Comparison of ENCODE assay signal across 30 mouse cellular contexts in genomic region chr1:175883398-175883797, GRCm38 (mm10). TPM values are rescaled to one million over a fixed set of nuclear protein-coding genes. Genes with fewer than 3 reads are reported as not detected.
DNase-seq lines count a peak whose midpoint lies in the region; ATAC-seq and TF ChIP-seq lines count a peak whose summit lies in the region.
"Had no signal": no experiment of that assay in that cellular context is flagged by ENCODE, and none has a peak within 500 bp of the region (broad histone marks: within the 10 kb centered on the region; RNA-seq: fewer than 3 reads in every experiment).

No protein-coding gene starts in this region.

- H3K4me2 ChIP-seq in hindbrain, postnatal 0 days (ENCODE audit: low read depth, low read length): no peak overlapping the region
- H3K4me2 ChIP-seq in hindbrain, embryonic 16.5 days (ENCODE audit: low read length): no peak overlapping the region
- H3K4me2 ChIP-seq in liver, embryonic 14.5 days (ENCODE audit: low read depth): peak overlapping the region; percentile 18; the same call in 1 of the 2 replicates
- H3K4me2 ChIP-seq: embryonic facial prominence, embryonic 15.5 days; hindbrain, embryonic 15.5 days; midbrain, embryonic 15.5 days had no signal

- no peaks in the 10 kb centered on the region for H3K4me1 ChIP-seq in hindbrain, postnatal 0 days (ENCODE audit: insufficient read depth, low read length)
- H3K4me1 ChIP-seq in hindbrain, embryonic 16.5 days (ENCODE audit: control insufficient read depth, insufficient read depth, low read depth, low read length): no peaks in the 10 kb centered on the region; the same call in none of the 2 replicates
- H3K4me1 ChIP-seq in liver, embryonic 14.5 days (replicated peaks; ENCODE audit: control insufficient read depth in 2 of 2, insufficient read depth in 2 of 2, low read length in 1 of 2): peaks cover 8 to 13% of the 10 kb centered on the region in 2 experiments

- no peaks in the 10 kb centered on the region for H3K9me3 ChIP-seq in hindbrain, postnatal 0 days (ENCODE audit: low read length)
- H3K9me3 ChIP-seq in hindbrain, embryonic 16.5 days (ENCODE audit: control insufficient read depth, low read length): no peaks in the 10 kb centered on the region
- no peaks in the 10 kb centered on the region for H3K9me3 ChIP-seq in liver, embryonic 14.5 days (ENCODE audit: control insufficient read depth, low read length)
- H3K9me3 ChIP-seq: embryonic facial prominence, embryonic 15.5 days; G1E; hindbrain, embryonic 15.5 days; midbrain, embryonic 15.5 days had no signal

- TF ChIP-seq CTCF in hindbrain, postnatal 0 days (IDR thresholded peaks at IDR 0.05; ENCODE audit: low read depth): no peak
- no peak for TF ChIP-seq CTCF in liver, embryonic 14.5 days (IDR thresholded peaks at IDR 0.05; ENCODE audit: low read depth)

- no peak for ATAC-seq in hindbrain, postnatal 0 days
- ATAC-seq in hindbrain, embryonic 16.5 days: no peak
- no peak for ATAC-seq in liver, embryonic 14.5 days (ENCODE audit: insufficient read depth)
- ATAC-seq: intestine, postnatal 0 days; midbrain, embryonic 15.5 days had no signal

- WGBS in hindbrain, postnatal 0 days: 59% methylated on average over 3 of the region's 3 CpGs
- 70% methylated on average over 3 of the region's 3 CpGs for whole genome bisulfite sequencing in hindbrain, embryonic 16.5 days
- WGBS in liver, embryonic 14.5 days (ENCODE audit: insufficient replicate concordance): 82% methylated on average over 3 of the region's 3 CpGs

- H3K4me3 ChIP-seq in hindbrain, postnatal 0 days (ENCODE audit: low read length): no peak overlapping the region
- H3K4me3 ChIP-seq in hindbrain, embryonic 16.5 days (ENCODE audit: low read length): no peak overlapping the region
- H3K4me3 ChIP-seq in liver, embryonic 14.5 days (ENCODE audit: insufficient read depth in 1 of 2, low read depth in 2 of 2, low read length in 2 of 2): no peak overlapping the region
- H3K4me3 ChIP-seq: embryonic facial prominence, embryonic 15.5 days; hindbrain, embryonic 15.5 days; midbrain, embryonic 15.5 days; myocyte had no signal

- H3K9ac ChIP-seq in hindbrain, postnatal 0 days (replicated peaks; ENCODE audit: low read length): no peak overlapping the region
- no peak overlapping the region for H3K9ac ChIP-seq in hindbrain, embryonic 16.5 days (ENCODE audit: low read depth, low read length)
- no peak overlapping the region for H3K9ac ChIP-seq in liver, embryonic 14.5 days (replicated peaks)
- H3K9ac ChIP-seq: embryonic facial prominence, embryonic 15.5 days; hindbrain, embryonic 15.5 days; midbrain, embryonic 15.5 days had no signal

- TF ChIP-seq EP300 in liver, embryonic 14.5 days (IDR thresholded peaks at IDR 0.05; ENCODE audit: low read depth): no peak

- peak; percentile 4 for DNase-seq in hindbrain, postnatal 0 days (ENCODE audit: low spot score)
- DNase-seq in liver, embryonic 14.5 days (ENCODE audit: low read depth in 3 of 3, low spot score in 3 of 3): no peak
- DNase-seq in liver (no peak), NIH3T3 (ENCODE audit: low read depth) (peak; percentile 51)
- no peak for DNase-seq in spleen, postnatal 10 days (ENCODE audit: low spot score in 2 of 2)
- DNase-seq in B cell, adult 2 months: no peak
- DNase-seq: cerebellum, adult 11 months; cerebellum, postnatal 14 days; heart, postnatal 4 days; layer of hippocampus, postnatal 36 days; lung, adult 18-20 months; lung, postnatal 36 days; thymus, adult 2 months had no signal

- H3K27ac ChIP-seq in hindbrain, postnatal 0 days: no peak overlapping the region
- H3K27ac ChIP-seq in hindbrain, embryonic 16.5 days (ENCODE audit: low read depth, low read length): no peak overlapping the region
- H3K27ac ChIP-seq in liver, embryonic 14.5 days: no peak overlapping the region
- H3K27ac ChIP-seq: embryonic facial prominence, embryonic 15.5 days; hindbrain, embryonic 15.5 days; midbrain, embryonic 15.5 days had no signal

- no peaks in the 10 kb centered on the region for H3K36me3 ChIP-seq in hindbrain, postnatal 0 days (ENCODE audit: insufficient read depth, low read length)
- no peaks in the 10 kb centered on the region for H3K36me3 ChIP-seq in hindbrain, embryonic 16.5 days (ENCODE audit: control insufficient read depth, insufficient read depth, low read length)
- peaks cover 36% of the 10 kb centered on the region for H3K36me3 ChIP-seq in liver, embryonic 14.5 days (replicated peaks; ENCODE audit: control insufficient read depth, insufficient read depth, low read depth)
- H3K36me3 ChIP-seq: hindbrain, embryonic 15.5 days; midbrain, embryonic 15.5 days had no signal

- no peaks in the 10 kb centered on the region for H3K27me3 ChIP-seq in hindbrain, postnatal 0 days (ENCODE audit: insufficient read depth, low read length)
- no peaks in the 10 kb centered on the region for H3K27me3 ChIP-seq in hindbrain, embryonic 16.5 days (replicated peaks; ENCODE audit: control insufficient read depth, insufficient read depth, low read length)
- no peaks in the 10 kb centered on the region for H3K27me3 ChIP-seq in liver, embryonic 14.5 days (ENCODE audit: control insufficient read depth, insufficient read depth, low read length)
- H3K27me3 ChIP-seq: embryonic facial prominence, embryonic 15.5 days; hindbrain, embryonic 15.5 days; midbrain, embryonic 15.5 days had no signal

RNA-seq across cellular contexts. Expression of gene Exo1, which starts 3.0 kb away (rescaled TPM):
- 3.2 and 3.5 TPM in 2 replicates for total RNA-seq in hindbrain, postnatal 0 days (2014; rRNA removed)
- 4.8 and 7.3 TPM in 2 replicates for polyA plus RNA-seq in hindbrain, postnatal 0 days (2015; fragmentation: Nextera tagmentation; extraction: Ambion mirVana)
- polyA plus RNA-seq in hindbrain, embryonic 16.5 days (2015; fragmentation: Nextera tagmentation; extraction: Ambion mirVana): 8.6 and 12.1 TPM in 2 replicates
- polyA plus RNA-seq in liver, embryonic 14.5 days (2012; rRNA removed): 4.8 and 10.9 TPM in 2 replicates
- polyA plus RNA-seq in liver, embryonic 14.5 days (2014; fragmentation: Nextera tagmentation; extraction: Ambion mirVana): 39.2 and 47.3 TPM in 2 replicates
- total RNA-seq: gastrocnemius, adult 18-20 months had no signal

RNA-seq across cellular contexts. Expression of gene Gm38100, which starts 36.7 kb away (rescaled TPM):
- not detected in 2 replicates for total RNA-seq in hindbrain, postnatal 0 days (2014; rRNA removed)
- not detected in 2 replicates for polyA plus RNA-seq in hindbrain, postnatal 0 days (2015; fragmentation: Nextera tagmentation; extraction: Ambion mirVana)
- polyA plus RNA-seq in hindbrain, embryonic 16.5 days (2015; fragmentation: Nextera tagmentation; extraction: Ambion mirVana): not detected in 2 replicates
- polyA plus RNA-seq in liver, embryonic 14.5 days (2012; rRNA removed): not detected in 2 replicates
- not detected in 2 replicates for polyA plus RNA-seq in liver, embryonic 14.5 days (2014; fragmentation: Nextera tagmentation; extraction: Ambion mirVana)
- total RNA-seq: adrenal gland, adult 18-20 months; gastrocnemius, adult 18-20 months; granulocyte monocyte progenitor cell, adult 5-6 weeks; heart, postnatal 4 days; layer of hippocampus, adult 18-20 months; layer of hippocampus, postnatal 36 days; left cerebral cortex, postnatal 14 days; megakaryocyte-erythroid progenitor cell, adult 5-6 weeks had no signal
- polyA plus RNA-seq: brain, embryonic 14.5 days; G1E; hindbrain, embryonic 15.5 days; intestine, postnatal 0 days; limb, embryonic 14.5 days; midbrain, embryonic 15.5 days; myocyte; neural tube, embryonic 14.5 days; small intestine, adult 2 months had no signal

Comparison
In these comparisons a context has a peak if more than half of its experiments do, and no peak if none do; other contexts are left out.
1. DNase-seq: peak in hindbrain, postnatal 0 days (single experiment) and NIH3T3 (single experiment); none in liver, embryonic 14.5 days (0 of 3), liver (single experiment), spleen, postnatal 10 days (0 of 2) and B cell, adult 2 months (0 of 2).